Mouse (Mus musculus): Measurements from ENCODE around the gene Cdc42.

The Cdc42 gene

GRCm38 (mm10) chr4:137357517-137358254, at the start of gene Cdc42:
TSS of gene Cdc42 (minus strand) at chr4:137357720.
- peak; percentile 94 for DNase-seq (ENCODE audit: low read depth)

- DNase-seq (ENCODE audit: low read depth) = no peak
These were observed 48.1 kb upstream of the Cdc42 start for GRCm38 (mm10) chr4:137405571-137405970.

GRCm38 (mm10) chr4:137396641-137397525, 39.4 kb upstream of the Cdc42 start:
- DNase-seq (ENCODE audit: low read depth) = no peak

- DNase-seq (ENCODE audit: low read depth) = no peak
These were observed 36.0 kb upstream of the Cdc42 start for GRCm38 (mm10) chr4:137393378-137394135.

- DNase-seq (ENCODE audit: low read depth) = no peak
These were observed 35.4 kb upstream of the Cdc42 start for GRCm38 (mm10) chr4:137392874-137393273.

GRCm38 (mm10) chr4:137391287-137391686, 33.8 kb upstream of the Cdc42 start:
- DNase-seq (ENCODE audit: low read depth) = no peak

DNA sequence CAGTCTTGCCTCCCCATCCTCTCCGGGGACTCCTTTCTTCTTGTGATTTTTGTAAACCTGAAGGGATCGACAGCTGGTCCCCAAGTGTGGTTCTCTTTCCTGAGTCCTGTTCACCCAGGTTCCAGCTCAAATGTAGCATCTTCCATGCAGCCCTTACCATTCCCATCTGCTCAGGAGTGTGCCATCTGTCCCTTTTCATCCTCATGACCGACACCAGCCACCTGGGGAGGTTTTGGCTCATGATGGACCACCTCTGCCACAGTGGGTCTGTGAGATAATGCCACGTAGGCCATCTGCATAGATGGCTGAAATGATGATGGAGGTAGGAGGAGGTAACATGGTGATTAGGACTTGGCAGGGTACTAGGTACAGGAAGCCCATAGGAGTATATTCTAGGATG, 32.7 kb upstream of the Cdc42 start:
- DNase-seq (ENCODE audit: low read depth) = no peak

DNA sequence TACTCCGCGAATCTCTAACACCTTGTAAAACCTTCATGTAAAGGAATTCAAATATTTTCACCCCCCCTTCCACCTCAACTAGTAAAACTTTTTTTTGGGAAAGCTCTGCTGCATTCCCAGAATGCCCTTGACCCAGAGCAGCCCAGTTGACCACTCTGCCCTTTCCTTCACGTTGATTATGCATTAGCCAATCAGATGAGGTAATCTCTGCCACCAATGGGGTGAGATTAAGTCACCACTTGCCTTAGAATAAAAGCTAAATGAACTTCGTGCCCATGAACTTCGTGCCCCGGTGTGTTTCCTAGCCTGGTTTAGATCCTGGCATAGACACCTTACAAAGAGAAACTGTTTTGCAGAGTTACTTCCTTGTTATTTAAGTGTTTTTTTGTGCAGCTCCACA, 31.5 kb upstream of the Cdc42 start:
- DNase-seq (ENCODE audit: low read depth) = no peak

- DNase-seq (ENCODE audit: low read depth) = peak; percentile 87
These were observed 30.7 kb upstream of the Cdc42 start for GRCm38 (mm10) chr4:137388059-137388794.

DNA sequence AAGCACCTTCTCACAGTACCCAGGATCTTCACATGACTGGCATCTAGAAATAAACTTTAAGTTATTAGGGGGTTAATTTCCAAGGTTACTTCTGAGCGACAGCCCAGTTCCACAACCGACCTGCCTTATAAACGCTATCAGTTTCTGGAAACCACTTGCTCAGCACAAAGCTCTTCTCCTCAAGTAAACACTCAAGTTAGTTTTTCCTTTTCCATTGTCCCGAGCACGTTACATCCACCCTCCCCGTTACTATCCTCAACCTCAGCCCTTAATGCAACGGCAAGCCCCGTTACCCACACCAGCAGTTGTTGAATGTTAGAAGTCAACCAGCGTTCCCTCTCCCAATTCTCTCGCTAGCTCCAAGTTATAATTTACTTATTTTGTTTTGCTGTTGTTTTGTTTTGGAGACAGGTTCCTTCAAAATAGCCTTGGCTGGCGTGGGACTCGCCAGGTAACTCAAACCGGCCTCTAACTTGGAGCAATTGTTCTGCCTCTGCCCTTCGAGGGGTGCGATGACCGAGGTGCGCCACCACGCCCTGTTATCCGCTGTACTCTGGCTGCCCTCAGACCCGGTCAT, 30.1 kb upstream of the Cdc42 start:
- DNase-seq (ENCODE audit: low read depth) = peak; percentile 32

DNA sequence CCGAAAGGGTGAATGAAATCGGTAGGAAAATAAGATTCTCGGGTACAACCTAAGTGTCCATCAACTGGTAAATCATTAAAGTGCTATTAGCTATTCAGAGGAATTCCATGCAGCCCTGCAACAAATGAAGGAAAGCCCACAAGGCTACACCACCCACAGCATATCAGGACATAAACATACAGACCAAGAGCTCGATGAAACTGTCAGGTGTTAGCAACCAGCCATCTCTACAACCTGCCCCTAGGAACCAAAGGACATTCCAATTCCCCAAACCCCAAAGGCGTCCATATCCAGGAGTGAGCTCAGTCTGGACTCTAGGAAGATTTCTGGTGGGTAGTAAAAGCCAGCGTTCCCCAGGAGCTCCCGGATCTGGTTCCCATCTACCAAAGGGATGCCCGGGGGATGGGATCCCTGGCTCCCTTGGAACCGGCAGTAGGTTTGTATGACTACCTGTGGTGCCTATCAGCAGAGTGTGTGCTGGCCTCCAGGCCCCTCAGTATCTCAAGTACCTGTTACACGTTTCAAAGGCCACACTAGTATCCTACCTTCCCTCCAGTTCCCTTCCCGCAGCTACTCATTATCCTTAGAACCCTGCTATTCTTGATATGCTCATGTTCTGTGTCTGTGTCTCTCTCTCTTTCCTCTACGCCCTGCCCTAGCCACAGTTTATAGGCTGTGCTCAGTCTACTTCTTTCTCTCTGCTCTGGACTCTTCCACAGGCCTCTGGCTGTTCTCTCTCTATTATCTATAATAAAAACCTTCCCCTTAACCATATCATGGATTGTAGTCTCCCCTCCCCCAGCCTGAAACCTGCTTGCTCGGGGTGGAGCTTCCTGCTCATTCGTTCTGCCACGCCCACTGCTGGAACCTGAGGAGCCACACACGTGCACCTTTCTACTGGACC, 23.4 kb upstream of the Cdc42 start:
- peak; percentile 63 for DNase-seq (ENCODE audit: low read depth)

GRCm38 (mm10) chr4:137379713-137380255, 22.3 kb upstream of the Cdc42 start:
- DNase-seq (ENCODE audit: low read depth) = no peak

- no peak for DNase-seq (ENCODE audit: low read depth)
These were observed 21.6 kb upstream of the Cdc42 start for GRCm38 (mm10) chr4:137379085-137379484.

DNA sequence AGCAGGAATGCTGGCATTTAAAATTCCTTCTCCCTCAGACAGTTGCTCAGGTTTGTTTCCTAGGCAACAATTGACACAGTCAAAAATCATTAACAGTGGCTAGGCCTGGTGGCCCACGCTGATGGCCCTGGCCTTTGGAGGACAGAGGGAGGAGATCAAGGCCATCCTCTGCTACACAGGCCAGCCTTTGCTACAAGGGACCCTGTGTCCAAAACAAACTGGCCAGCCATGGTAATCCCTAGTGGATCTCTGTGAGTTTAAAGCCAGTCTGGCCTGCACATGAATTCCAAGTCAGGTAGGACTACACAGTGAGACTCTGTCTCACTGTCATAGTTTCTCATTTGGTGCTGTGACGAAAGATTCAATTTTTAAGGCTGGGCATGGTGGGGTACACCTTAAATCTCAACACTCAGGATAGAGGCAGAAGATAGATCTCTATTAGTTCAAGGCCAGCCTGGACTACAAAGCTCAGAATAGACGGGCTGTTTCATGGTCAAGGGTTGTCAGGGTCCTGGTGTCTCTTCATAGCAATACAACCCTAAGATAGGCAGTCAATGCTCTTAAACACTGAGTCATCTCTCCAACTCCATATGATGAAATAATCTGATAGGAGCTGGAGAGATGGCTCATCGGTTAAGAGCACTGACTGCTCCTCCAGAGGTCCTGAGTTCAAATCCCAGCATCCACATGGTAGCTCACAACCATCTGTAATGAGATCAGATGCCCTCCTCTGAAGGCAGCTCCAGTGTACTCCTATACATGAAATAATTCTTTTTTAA, 20.2 kb upstream of the Cdc42 start:
- DNase-seq (ENCODE audit: low read depth) = no peak

- DNase-seq (ENCODE audit: low read depth) = no peak
These were observed 19.3 kb upstream of the Cdc42 start for GRCm38 (mm10) chr4:137376778-137377177.

DNA sequence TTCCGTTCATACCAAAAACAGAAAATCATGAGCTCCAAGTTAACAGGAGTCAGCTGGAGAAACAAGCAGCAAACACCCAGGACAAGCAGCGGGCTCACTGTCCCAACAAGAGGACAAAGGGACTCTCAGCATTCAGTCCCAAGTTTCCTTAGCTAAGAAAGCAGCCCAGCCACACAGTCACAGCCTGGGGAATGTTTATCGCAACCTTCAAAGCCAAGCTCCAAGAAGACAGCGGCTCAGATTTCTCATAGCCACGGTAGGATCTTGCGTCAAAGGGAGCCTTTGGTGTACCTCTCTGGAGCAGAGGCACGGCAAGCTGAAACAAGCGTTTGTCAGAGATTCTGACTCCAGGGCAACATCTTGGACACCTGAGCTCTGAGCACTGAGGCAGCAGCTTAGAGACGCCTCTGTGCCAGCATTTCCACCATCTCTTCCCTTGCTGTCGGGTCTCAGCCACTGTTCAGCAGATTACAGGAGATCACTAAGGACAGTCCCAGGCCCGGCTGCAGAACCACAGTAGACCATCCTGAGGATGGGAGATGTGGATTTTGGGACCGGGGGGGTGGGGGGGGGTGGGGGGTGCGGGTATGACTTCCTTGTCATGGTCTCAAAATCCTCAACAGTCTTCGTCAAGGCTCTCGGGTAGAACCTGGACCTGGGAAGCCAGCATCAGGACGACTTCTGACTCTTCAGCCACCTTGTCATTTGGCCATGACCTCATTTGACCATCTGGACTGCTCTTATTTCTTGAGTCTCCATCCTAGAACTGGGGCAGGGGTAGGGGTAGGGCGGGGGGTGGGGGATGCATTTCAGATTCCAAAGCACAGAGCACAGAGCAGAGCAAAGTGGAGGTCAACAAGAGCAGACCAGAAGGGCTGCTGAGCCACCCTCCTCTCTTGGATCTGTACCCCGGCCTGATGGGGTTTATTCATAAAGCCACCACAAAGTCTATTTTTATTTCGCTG, 18.1 kb upstream of the Cdc42 start:
- no peak for DNase-seq (ENCODE audit: low read depth)

GRCm38 (mm10) chr4:137373711-137374110, 16.2 kb upstream of the Cdc42 start:
- no peak for DNase-seq (ENCODE audit: low read depth)
